In genomic region chr7:114083088-114083487, GRCm38 (mm10) we compare ENCODE assay signal across 18 mouse cellular contexts.
"Had no signal": no experiment of that assay in that cellular context is flagged by ENCODE, and none has a peak within 500 bp of the region (broad histone marks: within the 10 kb centered on the region; RNA-seq: fewer than 3 reads in every experiment).

No protein-coding gene starts in this region.

- H3K9me3 ChIP-seq: liver, embryonic 13.5 days; megakaryocyte, embryonic 14.5 days; midbrain, embryonic 10.5 days; midbrain, embryonic 13.5 days; neural tube, embryonic 13.5 days had no signal

- H3K4me3 ChIP-seq: left cerebral cortex, adult 2 months; liver, embryonic 13.5 days; megakaryocyte, embryonic 14.5 days; midbrain, embryonic 10.5 days; midbrain, embryonic 13.5 days; myocyte; neural tube, embryonic 13.5 days had no signal

- H3K27me3 ChIP-seq: liver, embryonic 13.5 days; midbrain, embryonic 13.5 days; neural tube, embryonic 13.5 days had no signal

- H3K27ac ChIP-seq: left cerebral cortex, adult 2 months; liver, embryonic 13.5 days; midbrain, embryonic 10.5 days; midbrain, embryonic 13.5 days; neural tube, embryonic 13.5 days had no signal

- H3K9ac ChIP-seq: liver, embryonic 13.5 days; midbrain, embryonic 13.5 days; neural tube, embryonic 13.5 days had no signal

- H3K36me3 ChIP-seq: liver, embryonic 13.5 days; midbrain, embryonic 13.5 days; neural tube, embryonic 13.5 days had no signal

- DNase-seq: kidney, adult 2 months; kidney, postnatal 10 days; kidney, postnatal 36 days; layer of hippocampus, postnatal 36 days; liver, embryonic 13.5 days; lung, adult 2 months; lung, postnatal 36 days; retina, postnatal 1 day; right cerebral cortex, postnatal 25 days; thymus, adult 18-20 months had no signal

- H3K4me2 ChIP-seq: liver, embryonic 13.5 days; midbrain, embryonic 13.5 days; neural tube, embryonic 13.5 days had no signal

- ATAC-seq: lung, postnatal 0 days; midbrain, embryonic 13.5 days; midbrain, embryonic 16.5 days had no signal
